Mouse (Mus musculus) natural killer cell, adult 2 months (primary cell): Measurements from ENCODE around the gene Lgmn.
A peak's percentile ranks its signal among the peaks of the same experiment; 100 is the strongest.

ENCODE experiments used
- DNase-seq, 2 experiments: peaks; one replicate each; pipeline ENCODE4 v3.0.0; 2022; ENCODE audit warnings: low spot score in 2 of 2

Gene Lgmn

DNA sequence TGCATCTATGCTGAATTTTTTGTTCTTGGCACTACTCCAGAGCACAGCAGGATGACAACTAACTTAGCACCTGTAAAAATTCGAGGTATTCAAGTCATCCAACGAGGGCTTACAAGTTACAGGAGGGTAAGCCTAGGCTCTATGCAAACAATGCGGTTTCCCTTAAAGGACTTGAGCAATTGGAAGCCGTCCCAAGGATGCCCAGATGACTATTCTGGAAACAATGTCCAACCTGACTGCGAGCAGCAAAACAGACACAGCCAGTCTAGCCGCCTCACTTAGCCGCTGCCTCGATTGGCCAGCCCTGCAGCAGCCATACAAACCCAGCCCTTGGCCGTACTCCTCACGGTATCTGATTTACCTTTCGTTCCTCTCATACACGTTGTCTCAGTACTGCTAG lies 7.4 kb downstream of the Lgmn start:
- no peak for DNase-seq

- DNase-seq = no peak
Observed at GRCm38 (mm10) chr12:102430228-102430627, 9.4 kb downstream of the Lgmn start.

DNA sequence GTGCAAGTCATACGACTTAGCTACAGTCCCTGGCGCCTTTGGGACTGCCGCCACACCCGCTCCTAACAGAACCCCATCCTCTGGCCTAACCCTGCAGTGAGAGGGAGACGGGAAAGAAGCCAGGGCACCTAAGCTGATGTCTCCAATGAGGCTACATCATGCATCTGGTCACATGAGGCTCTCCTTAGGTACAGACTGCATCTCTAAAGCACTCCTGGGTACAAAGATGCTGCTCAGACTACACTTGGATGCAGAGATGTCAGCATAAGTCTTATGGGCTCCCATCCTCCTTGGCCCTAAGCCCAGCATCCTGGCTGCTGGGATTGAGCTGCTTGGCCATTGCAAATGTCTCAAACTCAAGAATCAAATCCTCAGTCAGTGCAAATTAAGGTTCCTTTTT lies 10.0 kb downstream of the Lgmn start:
- no peak for DNase-seq

GRCm38 (mm10) chr12:102426285-102426684 lies 13.3 kb downstream of the Lgmn start:
- no peak for DNase-seq

GRCm38 (mm10) chr12:102425048-102425578 lies 14.5 kb downstream of the Lgmn start:
- DNase-seq = no peak

DNA sequence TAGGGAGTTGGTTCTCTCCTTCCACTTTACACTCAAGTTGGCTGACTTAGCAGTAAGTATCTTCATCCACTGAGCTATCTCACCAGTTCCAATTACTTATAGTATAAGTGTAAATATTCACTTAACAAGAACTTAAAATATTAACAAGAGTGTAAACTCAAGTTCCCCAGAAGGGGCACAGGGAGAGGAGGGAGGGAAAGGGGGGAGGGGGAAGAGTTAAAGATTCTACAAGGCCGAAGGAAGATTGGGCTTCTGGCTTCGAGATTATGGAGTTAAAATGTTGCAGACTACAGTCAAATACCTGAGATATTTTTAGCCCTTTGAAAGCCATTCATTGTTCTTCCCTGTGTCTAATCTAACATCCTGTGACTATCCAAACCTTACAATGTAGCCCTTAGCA lies 15.2 kb downstream of the Lgmn start:
- DNase-seq = no peak

DNA sequence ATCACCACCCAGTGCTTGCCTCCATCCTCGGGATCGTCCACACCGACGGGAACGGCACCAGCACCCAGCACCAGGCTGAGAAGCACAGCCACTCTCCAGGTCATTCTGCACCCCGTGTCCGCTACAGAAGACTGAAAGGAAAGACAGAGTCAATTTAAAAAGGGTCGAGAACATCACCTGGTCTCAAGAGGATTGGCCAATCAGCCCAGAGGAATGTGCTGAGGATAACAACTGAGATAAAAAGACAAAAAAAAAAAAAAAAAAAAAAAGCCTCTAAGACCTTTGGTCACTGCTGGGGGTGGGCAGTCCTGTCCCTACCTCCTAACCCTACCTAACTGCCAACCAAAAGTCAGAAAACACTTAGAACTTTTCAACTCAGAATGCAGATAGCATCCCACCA lies 16.0 kb downstream of the Lgmn start:
- DNase-seq = no peak

- DNase-seq = no peak
Observed at GRCm38 (mm10) chr12:102422623-102423320, 16.8 kb downstream of the Lgmn start.

DNA sequence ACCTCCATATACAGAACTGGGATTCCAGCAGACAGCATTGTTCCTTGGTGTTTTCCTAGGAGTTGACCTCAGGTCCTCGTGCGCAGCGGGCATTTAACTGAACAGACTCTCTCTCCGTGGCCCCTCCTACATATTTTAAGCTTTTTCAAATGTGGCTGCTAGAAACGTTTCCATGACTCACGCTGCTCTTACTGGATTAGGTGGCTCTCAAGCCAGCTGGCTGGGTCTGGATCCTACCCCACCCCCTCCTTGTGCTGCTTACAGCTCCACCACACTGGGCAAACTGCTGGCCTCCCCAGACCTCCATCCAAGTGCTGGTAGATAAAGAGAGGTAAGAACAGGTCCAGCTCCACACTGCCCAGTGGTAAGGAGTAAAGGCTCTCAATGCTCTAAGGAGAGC lies 17.5 kb downstream of the Lgmn start:
- DNase-seq = no peak

DNA sequence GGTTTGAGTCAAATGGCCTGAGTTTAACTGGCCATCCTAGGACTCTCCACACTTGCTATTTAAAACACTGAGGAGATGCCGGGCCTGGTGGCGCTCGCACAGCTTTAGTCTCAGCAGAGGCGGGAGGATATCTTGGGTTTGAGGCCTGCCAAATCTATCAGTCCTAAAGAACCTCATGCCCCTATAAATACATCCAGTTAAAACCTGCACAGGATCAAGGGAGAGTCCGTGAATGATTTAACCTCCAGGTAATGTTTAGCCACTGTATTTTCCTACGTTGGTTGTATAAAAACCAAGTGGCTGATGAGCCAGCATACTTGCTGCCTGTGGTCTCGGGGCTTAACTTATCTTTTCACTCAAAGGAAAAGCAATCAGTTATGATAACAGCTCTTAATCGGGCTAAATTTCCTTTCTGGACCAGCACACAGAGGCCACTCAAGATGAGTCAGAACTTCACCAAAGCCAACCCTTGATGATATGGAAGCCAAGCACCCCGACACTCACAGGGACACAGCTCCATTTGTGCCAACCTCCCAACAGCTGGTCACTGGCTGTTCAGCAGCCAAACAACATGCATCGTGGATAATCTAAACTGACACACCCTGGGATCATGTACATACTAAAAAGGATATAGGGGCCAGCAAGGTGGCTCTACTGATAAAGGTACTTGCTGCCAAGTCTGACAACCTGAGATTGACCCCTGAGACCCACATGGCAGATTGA lies 19.3 kb downstream of the Lgmn start:
- no peak for DNase-seq

- DNase-seq = no peak
Observed at GRCm38 (mm10) chr12:102419544-102419943, 20.1 kb downstream of the Lgmn start.

DNA sequence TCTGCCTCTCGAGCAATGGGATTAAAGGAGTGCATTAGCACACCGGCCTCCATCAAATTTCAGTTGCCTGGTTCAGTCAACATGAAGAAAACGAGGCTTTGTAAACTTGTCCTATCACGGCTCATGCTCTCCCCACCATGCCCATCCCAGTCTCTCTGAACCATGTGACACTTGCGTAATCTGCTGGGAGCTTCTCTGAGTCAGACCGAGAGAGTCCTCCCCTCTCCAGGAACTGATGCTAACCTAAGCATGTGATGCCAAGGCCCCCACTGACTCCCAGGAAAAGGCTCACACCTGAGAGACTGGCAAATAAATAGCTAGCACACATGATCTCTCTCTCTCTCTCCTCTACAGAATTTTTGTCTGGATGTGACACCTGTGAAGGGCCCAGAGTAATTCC lies 21.9 kb downstream of the Lgmn start:
- no peak for DNase-seq

GRCm38 (mm10) chr12:102416955-102417510 lies 22.6 kb downstream of the Lgmn start:
- no peak for DNase-seq

- DNase-seq = no peak
Observed at GRCm38 (mm10) chr12:102416391-102416837, 23.2 kb downstream of the Lgmn start.

- no peak for DNase-seq
Observed at GRCm38 (mm10) chr12:102414686-102415085, 24.9 kb downstream of the Lgmn start.

GRCm38 (mm10) chr12:102413171-102413570 lies 26.4 kb downstream of the Lgmn start:
- no peak for DNase-seq

- DNase-seq = no peak
Observed at GRCm38 (mm10) chr12:102398588-102398987, 41.0 kb downstream of the Lgmn start.

DNA sequence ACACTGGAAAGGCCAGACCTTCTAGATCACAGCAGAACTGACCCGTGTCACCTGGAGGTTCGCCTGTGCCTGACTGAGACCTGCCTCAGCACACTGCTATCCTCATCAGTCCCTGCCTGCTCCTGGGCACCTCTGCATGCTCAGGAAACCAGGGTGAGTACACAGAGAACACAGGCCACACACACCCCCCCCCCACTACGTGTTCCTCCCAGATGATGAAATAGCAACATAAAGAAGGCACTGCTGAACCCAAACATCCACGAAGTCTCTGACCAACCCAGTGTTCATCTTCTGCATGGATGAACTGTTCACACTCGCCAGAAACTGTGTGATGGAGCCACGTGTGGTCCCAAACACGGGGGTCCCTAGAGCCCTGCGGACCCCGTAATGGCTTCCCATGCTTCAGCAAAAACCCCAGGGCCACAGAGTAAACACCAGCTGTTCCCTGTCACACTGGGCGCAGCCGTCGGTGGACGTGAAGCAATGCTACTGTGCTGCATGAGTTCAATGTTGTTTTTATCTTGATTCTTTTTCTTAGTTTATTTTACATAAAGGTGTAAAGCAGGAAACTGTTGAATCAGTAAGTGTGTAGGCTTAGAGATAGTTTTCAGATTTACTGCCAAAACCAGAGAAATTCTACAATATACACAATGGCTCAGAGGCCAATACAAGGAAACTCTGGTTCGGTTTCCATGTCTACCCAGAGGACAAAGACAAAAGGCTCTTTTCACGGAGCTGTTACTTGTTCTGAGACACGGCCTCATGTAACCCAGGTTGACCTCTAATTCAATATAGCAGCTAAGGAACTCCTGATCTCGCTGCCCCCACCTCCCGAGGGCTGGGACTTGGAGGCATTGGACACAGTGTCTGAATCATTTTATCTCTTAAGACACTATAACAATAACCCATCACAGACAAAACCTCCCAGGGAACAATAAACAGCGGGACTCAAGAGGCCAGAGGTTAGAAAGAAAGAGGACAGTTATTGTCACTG lies 43.3 kb downstream of the Lgmn start:
- DNase-seq = no peak

- DNase-seq = no peak
Observed at GRCm38 (mm10) chr12:102395537-102395936, 44.1 kb downstream of the Lgmn start.

DNA sequence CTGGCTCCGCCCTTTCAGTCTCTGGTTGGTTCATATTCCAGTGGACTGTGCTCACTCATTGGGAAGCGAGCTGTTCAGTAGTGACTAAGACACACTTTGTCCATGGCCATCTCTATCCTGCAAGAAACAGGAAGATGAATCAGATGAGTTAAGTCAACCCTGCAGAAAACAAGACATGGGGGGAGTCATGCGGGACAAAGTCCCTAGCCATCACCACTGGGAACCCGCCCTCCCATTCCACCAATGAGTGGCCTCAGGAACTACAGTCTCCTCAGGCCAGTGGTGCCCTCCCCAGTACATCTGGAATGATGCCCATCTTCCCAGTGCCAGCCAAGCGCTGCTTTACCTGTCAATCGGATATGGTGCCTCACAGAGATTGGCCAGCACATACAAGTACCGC lies 45.1 kb downstream of the Lgmn start:
- DNase-seq = no peak

GRCm38 (mm10) chr12:102391982-102392381 lies 47.6 kb downstream of the Lgmn start:
- DNase-seq = peak in 1 of 2 experiments; percentile 40

GRCm38 (mm10) chr12:102391109-102391508 lies 48.5 kb downstream of the Lgmn start:
- DNase-seq = no peak
